Mouse (Mus musculus) heart, embryonic 16.5 days (tissue): ENCODE data around the gene F10. TPM values are rescaled to one million over a fixed set of nuclear protein-coding genes. Genes with fewer than 3 reads are reported as not detected.
"Not testable (repeated sequence)": the region's sequence is repeated elsewhere in the genome, so short reads cannot be mapped to it uniquely, and the experiment has no call there.

Experiments used
- ATAC-seq: fragments of 200-750 bp; cut with Nextera tagmentation; replicated peaks from 2 replicates; pipeline ENCODE4 v1.8.0; 2017; ENCODE audit warnings: moderate number of reproducible peaks; ENCODE audit not compliant: insufficient read depth, low FRiP score; ENCODE audit errors: extremely low read depth
- H3K27ac ChIP-seq: fragments of 300-500 bp; sonication (generic); 2 replicates; pipeline ENCODE4 v1.5.1; 2014; ENCODE audit warnings: mild to moderate bottlenecking, low read length, control low read depth, moderate library complexity
- H3K27me3 ChIP-seq: fragments of 300-500 bp; sonication (generic); 2 replicates; pipeline ENCODE4 v1.6.1; 2014; ENCODE audit warnings: low read length, mixed read lengths; ENCODE audit not compliant: control insufficient read depth, insufficient read depth
- H3K36me3 ChIP-seq: fragments of 300-500 bp; sonication (generic); 2 replicates; pipeline ENCODE4 v1.6.1; 2014; ENCODE audit not compliant: control insufficient read depth, insufficient read depth
- H3K4me1 ChIP-seq: fragments of 300-500 bp; sonication (generic); 2 replicates; pipeline ENCODE4 v1.6.1; 2014; ENCODE audit warnings: low read length, mixed read lengths; ENCODE audit not compliant: control insufficient read depth, insufficient read depth
- H3K4me2 ChIP-seq: fragments of 300-500 bp; sonication (generic); 2 replicates; pipeline ENCODE4 v1.6.1; 2014; ENCODE audit warnings: low read depth, mild to moderate bottlenecking, control low read depth, low read length
- H3K4me3 ChIP-seq: fragments of 300-500 bp; sonication (generic); 2 replicates; pipeline ENCODE4 v1.5.1; 2014; ENCODE audit warnings: mild to moderate bottlenecking, control low read depth, low read length
- H3K9ac ChIP-seq: fragments of 300-500 bp; sonication (generic); 2 replicates; pipeline ENCODE4 v1.6.1; 2014; ENCODE audit warnings: low read length, control low read depth
- H3K9me3 ChIP-seq: fragments of 300-500 bp; sonication (generic); replicated peaks from 2 replicates; pipeline ENCODE4 v1.6.1; 2016; ENCODE audit warnings: low read length; ENCODE audit not compliant: control insufficient read depth
- WGBS: fragments of 180-500 bp; shearing (Covaris S2); extraction: QIAGEN DNeasy Blood & Tissue Kit; methylation state at CpG from one replicate; pipeline ENCODE4 v1.1.7; 2014; 5-methylcytosine and 5-hydroxymethylcytosine counted together
- polyA plus RNA-seq: library from polyadenylated mRNA; unstranded; fragments of >200 nt; fragmentation: Nextera tagmentation; extraction: Ambion mirVana; gene quantifications from 2 replicates; pipeline ENCODE4 v1.2.1, GENCODE M21; 2015

The F10 gene
- polyA plus RNA-seq, 1 experiment from 2014 or later, result 1.6 TPM

DNA sequence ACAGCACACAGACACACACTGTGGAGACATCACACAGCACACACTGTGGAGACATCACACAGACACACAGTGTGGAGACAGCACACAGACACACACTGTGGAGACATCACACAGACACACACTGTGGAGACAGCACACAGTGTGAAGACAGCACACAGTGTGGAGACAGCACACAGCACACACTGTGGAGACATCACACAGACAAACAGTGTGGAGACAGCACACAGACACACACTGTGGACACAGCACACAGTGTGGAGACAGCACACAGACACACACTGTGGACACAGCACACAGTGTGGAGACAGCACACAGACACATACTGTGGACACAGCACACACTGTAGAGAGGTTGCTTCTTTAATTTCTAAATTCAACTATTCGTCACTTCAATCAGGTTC lies 38.5 kb downstream of the F10 start:
- not testable (repeated sequence) for H3K4me1 ChIP-seq, H3K9ac ChIP-seq, H3K9me3 ChIP-seq, H3K27me3 ChIP-seq, H3K4me3 ChIP-seq, H3K4me2 ChIP-seq, H3K27ac ChIP-seq, ATAC-seq
- H3K36me3 ChIP-seq, result peaks cover 46% of the 10 kb centered on the region
- WGBS, result 91% methylated on average over 1 of the region's 1 CpGs

DNA sequence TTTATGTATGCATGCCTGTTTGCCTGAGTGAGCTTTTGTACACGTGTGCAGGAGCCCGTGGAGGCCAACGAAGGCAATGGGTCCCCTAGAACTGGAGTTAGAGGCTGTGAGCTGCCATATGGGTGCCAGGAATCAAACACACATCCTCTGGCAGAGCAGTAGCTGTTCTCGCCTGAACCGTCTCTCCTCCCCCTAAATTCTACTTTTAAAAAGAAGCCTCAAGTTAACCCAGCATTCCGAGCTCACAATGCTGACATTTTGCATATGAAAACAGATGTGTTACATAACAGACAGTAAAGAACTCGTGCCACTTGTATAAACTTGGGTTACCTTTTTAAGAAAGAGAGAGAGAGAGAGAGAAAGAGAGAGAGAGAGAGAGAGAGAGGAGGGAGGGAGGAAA lies 40.4 kb downstream of the F10 start:
- Histone ChIP-seq H3K4me2 (no peak overlapping the region), H3K36me3 (peaks cover 58% of the 10 kb centered on the region)
- ATAC-seq, result no peak

DNA sequence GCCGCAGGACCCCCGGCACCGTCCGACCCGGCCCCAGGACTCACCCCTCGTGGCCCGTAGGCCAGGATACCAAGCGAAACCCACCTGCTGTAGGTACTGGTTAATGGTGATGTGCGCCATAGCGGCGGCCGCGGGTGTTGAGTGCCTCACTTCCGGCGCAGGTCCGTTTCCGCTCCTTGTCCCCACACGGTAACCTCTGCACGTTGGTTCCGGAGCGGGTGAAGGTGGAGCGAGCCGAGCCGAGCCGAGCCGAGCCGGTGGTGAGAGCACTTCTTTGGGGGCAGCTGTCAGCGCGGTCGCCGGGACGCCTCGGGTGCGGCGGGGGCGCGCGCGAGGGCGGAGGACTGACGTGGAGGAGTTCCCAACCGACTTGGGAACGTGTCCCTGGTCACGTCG lies 67.6 kb downstream of the F10 start:
- peak overlapping the region; percentile 98 for H3K4me2 ChIP-seq
- H3K4me1 ChIP-seq, result peaks cover 39% of the 10 kb centered on the region
- H3K27me3 ChIP-seq, result no peaks in the 10 kb centered on the region
- H3K9me3 ChIP-seq, result no peaks in the 10 kb centered on the region
- WGBS, result under 1% methylated on average over 45 of the region's 45 CpGs
- ATAC-seq, result peak; percentile 73
- peak overlapping the region; percentile 95 for H3K9ac ChIP-seq
- H3K4me3 ChIP-seq, result peak overlapping the region; percentile 98
- H3K36me3 ChIP-seq, result peaks cover 6% of the 10 kb centered on the region; the same call in 1 of the 2 replicates
- H3K27ac ChIP-seq, result peak overlapping the region; percentile 98

More for the DNA sequence above, 40.4 kb downstream of the F10 start:
- H3K4me1 ChIP-seq, result no peaks in the 10 kb centered on the region
- H3K9me3 ChIP-seq, result no peaks in the 10 kb centered on the region
- no peaks in the 10 kb centered on the region for H3K27me3 ChIP-seq
- WGBS, result 89% methylated on average over 7 of the region's 7 CpGs
- no peak overlapping the region for H3K27ac ChIP-seq
- H3K9ac ChIP-seq, result no peak overlapping the region
- no peak overlapping the region for H3K4me3 ChIP-seq

- Histone ChIP-seq H3K4me1 (peaks cover 40% of the 10 kb centered on the region), H3K4me2 (peak within 1 kb of the TSS; percentile 98), H3K9me3 (no peaks in the 10 kb centered on the region), H3K4me3 (peak within 1 kb of the TSS; percentile 98), H3K9ac (peak within 1 kb of the TSS; percentile 95), H3K36me3 (peaks cover 6% of the 10 kb centered on the region; the same call in 1 of the 2 replicates), H3K27me3 (no peaks in the 10 kb centered on the region), H3K27ac (peak within 1 kb of the TSS; percentile 98)
- under 1% methylated on average over 86 of the region's 87 CpGs for WGBS
- ATAC-seq, result peak; percentile 94
These were observed 68.2 kb downstream of the F10 start, which contains the start of the genes Pcid2 and Cul4a for GRCm38 (mm10) chr8:13105087-13105881. Gene Pcid2, minus strand, starts transcription at chr8:13105459. Gene Cul4a, plus strand, starts transcription at chr8:13105621.

DNA sequence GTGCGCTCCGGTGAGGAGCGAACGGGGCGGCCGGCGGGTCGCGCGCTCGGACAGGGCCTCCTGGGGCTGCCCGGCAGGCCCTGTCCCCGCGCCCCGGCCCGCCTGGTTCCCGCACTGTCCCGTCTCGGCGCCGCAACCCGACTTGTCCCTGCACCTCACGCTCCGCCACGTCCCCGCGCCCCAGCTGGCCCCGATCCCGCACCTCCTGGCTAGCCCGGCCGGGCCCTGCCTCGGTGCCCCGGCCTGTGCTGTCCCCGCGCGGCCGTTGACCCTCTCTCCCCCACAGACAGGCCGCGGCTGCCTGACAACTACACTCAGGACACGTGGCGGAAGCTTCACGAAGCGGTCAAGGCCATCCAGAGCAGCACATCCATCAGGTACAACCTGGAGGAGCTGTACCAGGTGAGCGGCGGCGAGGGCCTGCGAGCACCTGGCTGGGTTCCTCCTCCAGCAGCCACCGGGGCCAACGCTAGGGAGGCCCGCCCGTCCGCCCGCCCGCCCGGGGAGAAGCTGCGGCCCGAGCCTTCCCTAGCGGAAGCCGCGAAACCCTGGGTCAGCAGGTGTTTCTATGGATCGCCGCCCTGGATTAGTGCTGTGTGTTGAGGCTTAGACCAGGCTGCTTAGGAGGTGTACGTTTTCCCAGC lies 68.9 kb downstream of the F10 start:
- Histone ChIP-seq H3K4me1 (peaks cover 40% of the 10 kb centered on the region), H3K36me3 (peaks cover 6% of the 10 kb centered on the region; the same call in 1 of the 2 replicates), H3K4me2 (peak overlapping the region; percentile 88), H3K4me3 (peak overlapping the region; percentile 98), H3K27ac (peak overlapping the region; percentile 88), H3K9me3 (no peaks in the 10 kb centered on the region), H3K9ac (peak overlapping the region; percentile 95), H3K27me3 (no peaks in the 10 kb centered on the region)
- peak; percentile 30 for ATAC-seq
- under 1% methylated on average over 63 of the region's 63 CpGs for WGBS

Other genes starting within 250 kb of the F10 start
- gene Mcf2l, start 163.5 kb upstream of the F10 start, polyA plus RNA-seq, result 11.0 and 11.1 TPM in 2 replicates
- gene F7, start 11.3 kb upstream of the F10 start, polyA plus RNA-seq, result not detected in 2 replicates
- gene Proz, start 23.6 kb downstream of the F10 start, polyA plus RNA-seq, result 0.42 and 0.43 TPM in 2 replicates
- 25.7 and 26.1 TPM in 2 replicates for gene Pcid2, start 68.2 kb downstream of the F10 start, polyA plus RNA-seq
- 100 TPM in 2 replicates for gene Cul4a, start 68.3 kb downstream of the F10 start, polyA plus RNA-seq
- gene Lamp1, start 121.9 kb downstream of the F10 start, polyA plus RNA-seq, result 317 and 318 TPM in 2 replicates
- gene Grtp1, start 163.3 kb downstream of the F10 start, polyA plus RNA-seq, result 11.0 and 12.2 TPM in 2 replicates
- 250 and 252 TPM in 2 replicates for gene Adprhl1, start 216.9 kb downstream of the F10 start, polyA plus RNA-seq